Mouse (Mus musculus): ENCODE measurements around the gene Serpinb5.
"Not testable (repeated sequence)": the region's sequence is repeated elsewhere in the genome, so short reads cannot be mapped to it uniquely, and the experiment has no call there.

Gene Serpinb5

GRCm38 (mm10) chr1:106860847-106861246, at the start of gene Serpinb5:
Gene Serpinb5 (plus strand): TSS chr1:106861173.
- no peak for DNase-seq

GRCm38 (mm10) chr1:106814864-106815263, 46.1 kb upstream of the Serpinb5 start:
- DNase-seq, result no peak

GRCm38 (mm10) chr1:106815265-106815664, 45.7 kb upstream of the Serpinb5 start:
- no peak for DNase-seq

- no peak for DNase-seq
Measured at GRCm38 (mm10) chr1:106816766-106817165, 44.2 kb upstream of the Serpinb5 start.

GRCm38 (mm10) chr1:106818323-106818722, 42.6 kb upstream of the Serpinb5 start:
- DNase-seq, result no peak

GRCm38 (mm10) chr1:106822297-106822696, 38.7 kb upstream of the Serpinb5 start:
- DNase-seq, result no peak

- no peak for DNase-seq
Measured at GRCm38 (mm10) chr1:106828784-106829183, 32.2 kb upstream of the Serpinb5 start.

- DNase-seq, result no peak
Measured at GRCm38 (mm10) chr1:106865543-106865942, 4.6 kb downstream of the Serpinb5 start.

- DNase-seq, result no peak
Measured at GRCm38 (mm10) chr1:106866029-106866428, 5.1 kb downstream of the Serpinb5 start.

- no peak for DNase-seq
Measured at GRCm38 (mm10) chr1:106866768-106867167, 5.8 kb downstream of the Serpinb5 start.

- no peak for DNase-seq
Measured at GRCm38 (mm10) chr1:106869986-106870385, 9.0 kb downstream of the Serpinb5 start.

GRCm38 (mm10) chr1:106875193-106875886, 14.4 kb downstream of the Serpinb5 start:
- no peak for DNase-seq

- DNase-seq, result no peak
Measured at GRCm38 (mm10) chr1:106876147-106876546, 15.2 kb downstream of the Serpinb5 start.

- DNase-seq, result no peak
Measured at GRCm38 (mm10) chr1:106882723-106883122, 21.8 kb downstream of the Serpinb5 start.

GRCm38 (mm10) chr1:106883369-106883768, 22.4 kb downstream of the Serpinb5 start:
- DNase-seq, result no peak

GRCm38 (mm10) chr1:106883812-106884211, 22.8 kb downstream of the Serpinb5 start:
- DNase-seq, result no peak

- DNase-seq, result not testable (repeated sequence)
Measured at GRCm38 (mm10) chr1:106895142-106895541, 34.2 kb downstream of the Serpinb5 start.

- DNase-seq, result peak; percentile 11
Measured at GRCm38 (mm10) chr1:106901406-106901805, 40.4 kb downstream of the Serpinb5 start.

GRCm38 (mm10) chr1:106931954-106932353, 71.0 kb downstream of the Serpinb5 start:
- no peak for DNase-seq

Data from kidney, adult 18-20 months (tissue).